Mouse (Mus musculus) liver, embryonic 15.5 days (tissue): Measurements from ENCODE around the gene Aamp. TPM values are rescaled to one million over a fixed set of nuclear protein-coding genes. Genes with fewer than 3 reads are reported as not detected.
A peak's percentile ranks its signal among the peaks of the same experiment; 100 is the strongest.

ENCODE experiments used
- ATAC-seq: fragments of 200-750 bp; cut with Nextera tagmentation; 2 replicates; pipeline ENCODE4 v1.8.0; 2017; ENCODE audit warnings: moderate number of reproducible peaks, mild to moderate bottlenecking, moderate library complexity; ENCODE audit not compliant: insufficient read depth
- H3K27ac ChIP-seq: fragments of 300-500 bp; sonication (generic); replicated peaks from 2 replicates; pipeline ENCODE4 v1.5.1; 2015; ENCODE audit warnings: mild to moderate bottlenecking, inconsistent platforms
- H3K27me3 ChIP-seq: fragments of 300-500 bp; sonication (generic); 2 replicates; pipeline ENCODE4 v1.6.1; 2015; ENCODE audit warnings: mild to moderate bottlenecking, inconsistent platforms
- H3K36me3 ChIP-seq: fragments of 300-500 bp; sonication (generic); replicated peaks from 2 replicates; pipeline ENCODE4 v1.6.1; 2015; ENCODE audit warnings: moderate library complexity, mild to moderate bottlenecking, inconsistent platforms
- H3K4me1 ChIP-seq: fragments of 300-500 bp; sonication (generic); replicated peaks from 2 replicates; pipeline ENCODE4 v1.6.1; 2015; ENCODE audit warnings: inconsistent platforms
- H3K4me2 ChIP-seq: fragments of 300-500 bp; sonication (generic); 2 replicates; pipeline ENCODE4 v1.6.1; 2015; ENCODE audit warnings: moderate library complexity, mild to moderate bottlenecking, inconsistent platforms
- H3K4me3 ChIP-seq: fragments of 300-500 bp; sonication (generic); replicated peaks from 2 replicates; pipeline ENCODE4 v1.5.1; 2015; ENCODE audit warnings: mild to moderate bottlenecking, inconsistent platforms
- H3K9ac ChIP-seq: fragments of 300-500 bp; sonication (generic); 2 replicates; pipeline ENCODE4 v1.6.1; 2015; ENCODE audit warnings: moderate library complexity, mild to moderate bottlenecking, inconsistent platforms
- H3K9me3 ChIP-seq: fragments of 300-500 bp; sonication (generic); replicated peaks from 2 replicates; pipeline ENCODE4 v1.6.1; 2016; ENCODE audit warnings: inconsistent platforms
- WGBS: fragments of 180-500 bp; shearing (Covaris S2); methylation state at CpG from one replicate; pipeline ENCODE4 v1.1.7; 2015; ENCODE audit warnings: mixed read lengths; ENCODE audit not compliant: insufficient replicate concordance; 5-methylcytosine and 5-hydroxymethylcytosine counted together
- polyA plus RNA-seq: library from polyadenylated mRNA; unstranded; fragments of >200 nt; fragmentation: Nextera tagmentation; extraction: Ambion mirVana; gene quantifications from 2 replicates; pipeline ENCODE4 v1.2.1, GENCODE M21; 2015

Aamp gene
- polyA plus RNA-seq, 1 experiment from 2014 or later, result 93.1 TPM

GRCm38 (mm10) chr1:74280591-74281325 is 3.8 kb downstream of the Aamp start:
- H3K9ac ChIP-seq, result no peak overlapping the region
- no peak for ATAC-seq

GRCm38 (mm10) chr1:74278988-74279387 is 5.5 kb downstream of the Aamp start:
- 85% methylated on average over 11 of the region's 11 CpGs for WGBS
- H3K4me2 ChIP-seq, result no peak overlapping the region
- H3K4me1 ChIP-seq, result peaks cover 24% of the 10 kb centered on the region
- H3K4me3 ChIP-seq, result no peak overlapping the region
- H3K9ac ChIP-seq, result no peak overlapping the region
- H3K36me3 ChIP-seq, result peaks cover 42% of the 10 kb centered on the region
- peaks cover 16% of the 10 kb centered on the region for H3K27me3 ChIP-seq
- H3K9me3 ChIP-seq, result no peaks in the 10 kb centered on the region
- no peak overlapping the region for H3K27ac ChIP-seq
- ATAC-seq, result no peak

More at GRCm38 (mm10) chr1:74280591-74281325, 3.8 kb downstream of the Aamp start:
- Histone ChIP-seq H3K4me3 (no peak overlapping the region), H3K9me3 (no peaks in the 10 kb centered on the region), H3K4me1 (peaks cover 36% of the 10 kb centered on the region), H3K4me2 (no peak overlapping the region), H3K36me3 (peaks cover 42% of the 10 kb centered on the region), H3K27ac (no peak overlapping the region), H3K27me3 (peaks cover 6% of the 10 kb centered on the region; the same call in 1 of the 2 replicates)
- 79% methylated on average over 14 of the region's 14 CpGs for WGBS

- no peak for ATAC-seq
- H3K27ac ChIP-seq, result no peak within 1 kb of the TSS
- H3K4me3 ChIP-seq, result no peak within 1 kb of the TSS
- H3K4me1 ChIP-seq, result peaks cover 19% of the 10 kb centered on the region
- WGBS, result 78% methylated on average over 10 of the region's 10 CpGs
- H3K9ac ChIP-seq, result no peak within 1 kb of the TSS
- H3K9me3 ChIP-seq, result no peaks in the 10 kb centered on the region
- H3K4me2 ChIP-seq, result no peak within 1 kb of the TSS
- H3K36me3 ChIP-seq, result peaks cover 42% of the 10 kb centered on the region
- peaks cover 16% of the 10 kb centered on the region for H3K27me3 ChIP-seq
Observed at GRCm38 (mm10) chr1:74278538-74278937, 6.0 kb downstream of the Aamp start, which contains the start of gene Gpbar1. TSS of gene Gpbar1 (plus strand) at chr1:74278550.

GRCm38 (mm10) chr1:74277883-74278537 is 6.5 kb downstream of the Aamp start:
- H3K36me3 ChIP-seq, result peaks cover 39% of the 10 kb centered on the region
- H3K4me1 ChIP-seq, result peaks cover 16% of the 10 kb centered on the region
- H3K27ac ChIP-seq, result no peak overlapping the region
- H3K4me2 ChIP-seq, result no peak overlapping the region
- ATAC-seq, result no peak
- WGBS, result 37% methylated on average over 8 of the region's 8 CpGs
- no peak overlapping the region for H3K9ac ChIP-seq
- peaks cover 16% of the 10 kb centered on the region for H3K27me3 ChIP-seq
- no peak overlapping the region for H3K4me3 ChIP-seq
- no peaks in the 10 kb centered on the region for H3K9me3 ChIP-seq

- Histone ChIP-seq H3K27me3 (peaks cover 16% of the 10 kb centered on the region), H3K4me1 (peaks cover 12% of the 10 kb centered on the region), H3K4me2 (no peak overlapping the region), H3K9ac (no peak overlapping the region), H3K4me3 (no peak overlapping the region), H3K9me3 (no peaks in the 10 kb centered on the region), H3K36me3 (peaks cover 29% of the 10 kb centered on the region), H3K27ac (no peak overlapping the region)
- 60% methylated on average over 6 of the region's 6 CpGs for WGBS
- ATAC-seq, result no peak
Observed at GRCm38 (mm10) chr1:74277041-74277440, 7.5 kb downstream of the Aamp start.

GRCm38 (mm10) chr1:74275015-74275414 is 9.5 kb downstream of the Aamp start:
- Histone ChIP-seq H3K4me3 (no peak overlapping the region), H3K4me2 (no peak overlapping the region), H3K36me3 (peaks cover 9% of the 10 kb centered on the region; the same call in 1 of the 2 replicates), H3K27ac (no peak overlapping the region), H3K4me1 (no peaks in the 10 kb centered on the region; the same call in 1 of the 2 replicates), H3K27me3 (peaks cover 16% of the 10 kb centered on the region), H3K9ac (no peak overlapping the region), H3K9me3 (no peaks in the 10 kb centered on the region)
- peak; percentile 22; the same call in 1 of the 2 replicates for ATAC-seq
- 16% methylated on average over 9 of the region's 9 CpGs for WGBS

GRCm38 (mm10) chr1:74271659-74272058 is 12.9 kb downstream of the Aamp start:
- Histone ChIP-seq H3K9me3 (no peaks in the 10 kb centered on the region), H3K9ac (no peak overlapping the region), H3K4me3 (no peak overlapping the region), H3K27me3 (peaks cover 10% of the 10 kb centered on the region; the same call in 1 of the 2 replicates), H3K36me3 (peaks cover 24% of the 10 kb centered on the region), H3K4me1 (no peaks in the 10 kb centered on the region; the same call in 1 of the 2 replicates), H3K4me2 (no peak overlapping the region), H3K27ac (no peak overlapping the region)
- no peak for ATAC-seq
- 63% methylated on average over 4 of the region's 4 CpGs for WGBS

GRCm38 (mm10) chr1:74268750-74269149 is 15.8 kb downstream of the Aamp start:
- Histone ChIP-seq H3K36me3 (peaks cover 53% of the 10 kb centered on the region), H3K27ac (no peak overlapping the region), H3K9me3 (no peaks in the 10 kb centered on the region), H3K4me2 (no peak overlapping the region), H3K4me3 (no peak overlapping the region), H3K27me3 (no peaks in the 10 kb centered on the region), H3K4me1 (no peaks in the 10 kb centered on the region; the same call in 1 of the 2 replicates), H3K9ac (no peak overlapping the region)
- 72% methylated on average over 8 of the region's 8 CpGs for WGBS
- no peak for ATAC-seq

GRCm38 (mm10) chr1:74262510-74262909 is 22.0 kb downstream of the Aamp start:
- no peak overlapping the region for H3K4me2 ChIP-seq
- no peak for ATAC-seq
- H3K36me3 ChIP-seq, result peaks cover 94% of the 10 kb centered on the region
- no peak overlapping the region for H3K27ac ChIP-seq
- no peaks in the 10 kb centered on the region for H3K4me1 ChIP-seq
- H3K27me3 ChIP-seq, result no peaks in the 10 kb centered on the region
- no peak overlapping the region for H3K4me3 ChIP-seq
- 74% methylated on average over 6 of the region's 6 CpGs for whole genome bisulfite sequencing
- H3K9me3 ChIP-seq, result no peaks in the 10 kb centered on the region
- no peak overlapping the region for H3K9ac ChIP-seq

GRCm38 (mm10) chr1:74256782-74257181 is 27.8 kb downstream of the Aamp start:
- peaks cover 89% of the 10 kb centered on the region for H3K36me3 ChIP-seq
- no peaks in the 10 kb centered on the region for H3K9me3 ChIP-seq
- H3K27ac ChIP-seq, result no peak overlapping the region
- H3K4me3 ChIP-seq, result no peak overlapping the region
- H3K4me1 ChIP-seq, result no peaks in the 10 kb centered on the region
- H3K27me3 ChIP-seq, result no peaks in the 10 kb centered on the region
- no peak for ATAC-seq
- WGBS, result 89% methylated on average over 4 of the region's 4 CpGs
- no peak overlapping the region for H3K4me2 ChIP-seq
- H3K9ac ChIP-seq, result no peak overlapping the region

- Histone ChIP-seq H3K9me3 (no peaks in the 10 kb centered on the region), H3K4me1 (no peaks in the 10 kb centered on the region), H3K4me2 (no peak overlapping the region), H3K4me3 (no peak overlapping the region), H3K27ac (no peak overlapping the region), H3K36me3 (peaks cover 89% of the 10 kb centered on the region), H3K9ac (no peak overlapping the region), H3K27me3 (no peaks in the 10 kb centered on the region)
- ATAC-seq, result no peak
- WGBS, result 88% methylated on average over 8 of the region's 8 CpGs
Observed at GRCm38 (mm10) chr1:74255704-74256345, 28.7 kb downstream of the Aamp start.
